Mouse (Mus musculus): ENCODE data around the gene Olfr625-ps1.
"Not testable (repeated sequence)": the region's sequence is repeated elsewhere in the genome, so short reads cannot be mapped to it uniquely, and the experiment has no call there.

Gene Olfr625-ps1

DNA sequence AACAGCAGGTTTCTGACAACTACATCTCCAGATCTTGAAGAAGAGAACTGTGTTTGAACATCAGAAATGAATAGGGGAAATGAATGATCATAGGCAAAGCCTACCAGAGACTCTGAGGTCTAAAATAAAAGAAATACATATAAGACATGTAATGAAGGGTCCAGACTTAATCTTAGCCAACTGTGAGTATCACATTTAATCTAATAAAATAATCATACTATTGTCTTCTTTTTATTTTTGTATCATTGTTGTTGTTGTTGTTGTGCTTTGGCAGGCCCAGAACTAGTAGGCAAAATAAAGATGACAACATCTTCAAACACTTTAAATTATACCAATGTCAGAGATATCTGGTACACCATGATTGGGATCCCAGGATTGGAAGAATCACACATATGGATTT, at the start of gene Olfr625-ps1:
TSS of gene Olfr625-ps1 (plus strand) at position 301 of the 400 bp plus-strand sequence.
- no peak for DNase-seq

DNA sequence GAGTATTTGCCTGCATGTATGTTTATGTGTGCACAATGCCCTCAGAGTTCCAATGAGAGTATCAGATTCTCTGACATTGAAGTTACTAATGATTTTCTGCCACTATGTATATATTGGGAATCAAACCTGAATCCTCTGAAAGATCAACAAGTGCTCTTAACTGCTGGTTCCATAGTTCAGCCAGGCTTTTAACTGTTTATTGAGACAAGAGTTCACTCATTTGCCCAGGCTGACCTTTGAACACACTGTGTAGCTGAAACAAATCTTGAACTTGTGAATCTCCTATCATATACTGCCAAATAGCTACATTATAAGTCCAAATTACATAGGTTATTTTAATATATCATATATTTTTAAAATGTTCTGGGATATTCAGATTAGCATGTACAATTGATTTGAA, 45.7 kb upstream of the Olfr625-ps1 start:
- no peak for DNase-seq

DNA sequence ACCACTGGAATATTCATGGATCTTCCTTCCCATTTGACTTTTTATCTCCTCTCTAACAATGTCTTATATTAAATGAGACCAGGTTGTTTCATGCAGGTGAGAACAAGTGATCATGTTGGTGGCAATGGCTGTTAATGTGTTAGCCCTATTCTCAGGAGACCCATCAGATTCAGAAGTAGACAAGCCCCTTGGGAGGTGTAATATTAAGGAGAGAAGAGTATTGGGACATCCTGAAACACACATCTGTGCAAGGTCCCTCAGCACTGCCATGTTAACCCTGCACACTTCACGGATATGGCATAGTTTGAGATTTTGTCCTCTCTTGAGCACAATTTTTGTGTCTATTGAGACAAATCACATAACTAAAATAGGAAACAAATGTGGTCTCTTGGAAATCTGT, 39.9 kb upstream of the Olfr625-ps1 start, which contains the start of gene Olfr622:
TSS of gene Olfr622 (minus strand) at position 101 of the 400 bp plus-strand sequence.
- no peak for DNase-seq

DNA sequence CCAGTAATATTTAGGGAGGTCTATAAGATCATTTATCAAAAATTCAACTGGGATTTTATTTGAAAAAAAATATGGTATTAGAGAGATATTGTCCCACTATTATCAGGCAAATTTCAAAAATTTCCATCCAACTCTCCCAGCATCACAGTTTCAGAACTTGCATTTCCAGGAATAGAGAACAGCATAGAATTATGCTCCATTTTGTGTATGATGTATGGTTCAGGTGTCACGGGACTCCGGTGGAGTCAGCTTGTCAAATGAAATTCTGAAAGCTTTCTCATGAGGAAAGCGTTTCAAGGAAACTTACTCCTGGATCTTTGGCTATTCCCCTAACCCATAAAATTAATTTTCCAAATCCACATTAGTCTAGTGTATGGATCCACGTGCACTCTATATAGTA, 38.5 kb upstream of the Olfr625-ps1 start:
- DNase-seq: no peak

DNA sequence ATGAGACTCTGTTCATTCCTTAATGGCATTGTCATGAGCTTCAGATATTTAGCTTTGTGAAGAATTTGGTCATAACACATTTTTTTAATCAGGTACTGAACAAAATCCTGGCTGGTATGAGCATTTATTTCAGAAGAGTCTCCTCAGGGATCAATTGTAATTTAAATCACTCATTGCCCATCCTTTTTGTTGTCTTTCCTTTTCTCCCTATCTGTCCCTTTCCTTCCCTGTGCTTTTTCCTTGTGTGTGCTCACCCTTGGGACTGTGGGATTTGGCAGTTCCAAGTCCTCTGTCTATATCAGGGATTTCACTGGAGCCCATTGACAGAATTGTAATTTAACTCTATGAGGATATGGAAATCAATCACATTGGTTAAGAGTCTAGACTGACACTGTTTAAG, 18.9 kb upstream of the Olfr625-ps1 start, which contains the start of gene Olfr623:
TSS of gene Olfr623 (minus strand) at position 101 of the 400 bp plus-strand sequence.
- DNase-seq: no peak

DNA sequence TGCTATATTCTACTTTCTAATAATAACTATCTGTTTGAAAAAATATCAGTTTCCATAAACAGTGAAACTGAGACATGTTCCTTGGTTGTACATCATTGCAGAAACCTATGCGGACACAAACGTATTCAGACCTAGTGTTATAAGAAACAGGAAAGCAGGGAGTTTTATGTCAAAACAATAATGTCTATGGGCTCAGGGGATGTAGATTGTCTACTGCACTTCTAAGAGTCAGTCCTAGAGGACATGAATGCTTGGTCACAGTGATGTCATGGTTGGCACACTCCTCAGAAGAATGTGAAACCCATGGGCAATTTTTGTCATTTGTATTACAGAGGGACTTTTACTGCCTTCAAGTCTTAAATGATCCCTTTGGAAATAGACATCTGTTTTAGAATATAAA, 11.4 kb upstream of the Olfr625-ps1 start, which contains the start of gene Olfr624:
TSS of gene Olfr624 (minus strand) at position 101 of the 400 bp plus-strand sequence.
- no peak for DNase-seq

DNA sequence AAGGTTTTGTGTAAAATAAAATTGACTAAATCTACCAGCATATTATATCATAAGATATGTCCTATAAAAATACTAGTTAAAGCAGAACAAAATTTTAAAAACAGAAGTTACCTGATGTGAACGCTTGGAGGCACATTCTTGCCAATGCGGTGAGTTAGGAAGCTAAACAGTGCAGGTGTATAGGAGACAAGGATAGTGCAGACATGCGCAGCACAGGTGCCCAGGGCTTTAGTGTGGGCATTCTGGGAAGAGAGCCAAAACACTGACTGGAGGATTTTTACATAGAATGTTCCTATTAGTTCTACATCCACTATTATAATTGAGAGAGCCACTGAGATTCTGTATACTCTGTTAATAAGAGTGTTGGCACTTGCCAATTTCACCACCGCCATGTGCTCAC, 16.9 kb downstream of the Olfr625-ps1 start:
- no peak for DNase-seq

DNA sequence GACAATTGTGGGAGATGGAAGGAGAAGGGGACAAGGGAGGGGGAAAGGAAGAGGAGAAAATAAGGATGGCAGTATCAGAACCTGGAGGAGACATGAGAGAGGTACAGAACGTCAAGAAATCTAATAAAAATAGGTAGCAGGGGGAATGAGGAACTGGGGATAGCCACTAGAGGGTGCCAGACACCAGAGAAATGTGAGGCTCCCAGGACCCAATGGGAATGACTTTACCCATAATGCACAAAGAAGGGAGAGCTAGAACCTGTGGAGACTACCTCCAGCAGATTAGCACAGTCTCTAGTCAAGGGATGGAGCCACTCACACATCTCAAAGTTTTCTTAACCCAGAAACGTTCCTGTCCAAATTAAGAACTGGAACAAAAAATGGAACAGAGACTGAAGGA, 29.5 kb downstream of the Olfr625-ps1 start:
- DNase-seq: no peak

DNA sequence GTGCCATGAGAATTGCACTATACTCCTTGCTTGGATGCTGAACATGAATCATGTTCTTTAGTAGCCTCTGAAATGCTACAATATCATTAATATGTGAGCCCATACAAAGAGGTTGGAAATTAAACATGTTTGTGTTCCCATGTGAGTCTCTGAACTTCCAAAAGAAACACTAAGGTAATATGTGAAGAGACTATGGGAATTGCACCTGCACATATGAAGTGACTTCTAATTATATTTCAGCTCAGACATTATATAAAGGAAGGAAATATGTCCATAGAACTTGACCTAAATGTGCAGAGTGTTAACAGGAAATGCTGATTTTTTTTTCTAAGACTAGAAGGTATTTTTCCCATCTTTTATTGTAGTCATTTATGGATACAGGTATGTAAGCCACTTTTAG, 31.9 kb downstream of the Olfr625-ps1 start, which contains the start of gene Olfr243:
TSS of gene Olfr243 (plus strand) at position 301 of the 400 bp plus-strand sequence.
- no peak for DNase-seq

DNA sequence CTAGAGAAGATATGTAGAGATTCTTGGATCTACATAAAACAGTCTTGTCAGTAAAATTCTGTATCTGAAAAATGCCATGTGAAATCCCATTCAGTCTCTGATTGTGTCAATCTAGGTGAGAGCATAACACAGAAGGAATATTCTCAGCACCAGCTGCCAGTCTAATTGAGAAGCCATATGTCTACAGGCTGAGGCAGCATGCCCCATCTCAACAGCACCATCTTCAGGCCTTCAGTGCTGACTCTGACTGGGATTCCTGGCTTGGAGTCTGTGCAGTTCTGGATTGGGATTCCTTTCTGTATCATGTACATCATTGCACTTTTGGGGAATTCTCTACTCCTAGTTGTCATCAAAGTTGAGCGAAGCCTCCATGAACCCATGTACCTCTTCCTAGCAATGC, 33.9 kb downstream of the Olfr625-ps1 start:
- not testable (repeated sequence) for DNase-seq

DNA sequence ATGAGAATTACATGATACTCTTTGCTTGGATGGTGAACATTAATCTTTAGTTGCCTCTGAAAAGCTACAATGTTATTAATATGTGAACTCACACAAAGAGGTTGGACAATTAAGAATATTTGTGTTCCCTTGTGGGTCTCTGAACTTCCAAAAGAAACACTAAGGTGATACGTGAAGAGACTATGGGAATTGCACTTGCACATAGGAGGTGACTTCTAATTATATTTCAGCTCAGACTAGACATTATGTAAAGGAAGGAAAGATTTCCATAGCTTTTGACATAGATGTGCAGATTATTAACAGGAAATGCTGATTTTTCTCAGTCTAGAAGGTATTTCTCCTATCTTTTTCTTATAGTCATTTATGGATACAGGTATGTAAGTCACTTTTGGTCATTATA, 47.6 kb downstream of the Olfr625-ps1 start, which contains the start of gene Olfr628:
TSS of gene Olfr628 (plus strand) at position 301 of the 400 bp plus-strand sequence.
- no peak for DNase-seq
